Mouse (Mus musculus): ENCODE measurements around the gene Arfgef3.

DNA sequence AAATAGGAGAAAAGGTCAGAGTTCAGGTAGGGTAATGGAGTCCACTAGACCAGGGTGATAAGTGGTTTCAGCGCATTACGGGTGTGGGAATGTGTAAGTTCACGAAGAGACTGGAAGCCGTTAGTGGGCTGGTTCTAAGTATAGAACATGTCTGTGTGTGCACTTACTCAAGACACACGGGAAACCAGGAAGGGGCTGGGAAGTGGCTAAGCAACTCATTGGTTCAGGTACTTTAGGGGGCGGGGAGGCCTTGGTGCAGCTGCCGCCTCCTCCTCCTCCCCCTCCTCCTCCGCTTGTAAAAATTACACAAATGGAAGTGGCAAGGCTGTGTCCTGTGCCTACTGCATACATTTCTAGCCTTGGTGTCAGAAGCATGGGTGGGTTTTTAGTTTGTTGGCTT is 211.5 kb downstream of the Arfgef3 start:
- TF ChIP-seq CTCF (conservative IDR thresholded peaks at IDR 0.05; ENCODE audit: low read length) (no peak), NANOG (IDR thresholded peaks at IDR 0.05; ENCODE audit: borderline replicate concordance, low read length) (no peak), POU5F1 (IDR thresholded peaks at IDR 0.05; ENCODE audit: borderline replicate concordance, low read length) (no peak)
